Mouse (Mus musculus): ENCODE data around the gene Kif16b.

DNA sequence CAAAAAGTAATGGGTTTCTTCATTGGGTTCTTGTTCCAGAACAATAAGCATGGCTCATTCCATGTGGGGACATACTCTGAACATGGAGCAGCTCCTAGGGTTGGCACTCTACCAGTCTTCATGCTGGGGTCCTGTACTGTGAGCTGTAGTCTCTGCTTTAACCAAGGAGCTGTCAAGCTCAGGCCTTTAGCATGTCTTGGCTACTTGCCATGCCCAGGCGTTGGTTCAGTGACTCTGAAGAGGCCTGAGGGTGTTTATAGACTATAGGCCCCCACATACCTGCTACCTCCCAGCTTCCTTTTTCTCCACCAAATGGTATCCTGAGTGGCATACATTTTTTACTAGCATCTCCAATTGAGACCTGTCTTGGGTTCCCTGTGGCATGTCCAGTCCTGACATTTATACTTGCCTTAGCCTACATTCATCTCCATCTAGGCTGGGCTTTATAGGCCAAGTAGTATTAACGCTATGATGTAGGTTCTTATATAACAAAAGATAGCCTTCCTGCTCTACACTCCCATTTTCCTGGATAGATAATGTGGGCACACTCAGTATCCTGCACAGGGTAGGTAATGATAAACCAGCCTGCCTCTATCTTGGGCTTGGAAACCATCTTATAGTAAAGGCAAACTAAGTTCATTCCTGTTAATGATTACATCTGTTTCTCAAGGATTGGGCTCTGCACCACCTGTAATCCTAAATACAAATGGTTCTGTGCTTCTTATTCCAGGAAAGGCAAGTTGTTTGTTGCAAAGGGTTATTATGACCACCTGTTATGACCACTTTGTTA lies 271.6 kb downstream of the Kif16b start:
- TF ChIP-seq POLR2A (IDR thresholded peaks at IDR 0.05; ENCODE audit: insufficient read depth, low read depth, low read length), result no peak
- no peak for TF ChIP-seq CTCF (IDR thresholded peaks at IDR 0.05)
- no peak for TF ChIP-seq EP300 (IDR thresholded peaks at IDR 0.05; ENCODE audit: insufficient read depth, low read depth, low read length)

All from heart, adult 2 months (tissue).